Mouse (Mus musculus) embryo, embryonic 9.5 days (tissue): ENCODE data around the gene Gm2564.
"Not testable (repeated sequence)": the region's sequence is repeated elsewhere in the genome, so short reads cannot be mapped to it uniquely, and the experiment has no call there.

Experiments
- DNase-seq: peaks from one replicate; pipeline ENCODE4 v3.0.0-alpha.2; 2017; ENCODE audit errors: extremely low spot score

Gene Gm2564

DNA sequence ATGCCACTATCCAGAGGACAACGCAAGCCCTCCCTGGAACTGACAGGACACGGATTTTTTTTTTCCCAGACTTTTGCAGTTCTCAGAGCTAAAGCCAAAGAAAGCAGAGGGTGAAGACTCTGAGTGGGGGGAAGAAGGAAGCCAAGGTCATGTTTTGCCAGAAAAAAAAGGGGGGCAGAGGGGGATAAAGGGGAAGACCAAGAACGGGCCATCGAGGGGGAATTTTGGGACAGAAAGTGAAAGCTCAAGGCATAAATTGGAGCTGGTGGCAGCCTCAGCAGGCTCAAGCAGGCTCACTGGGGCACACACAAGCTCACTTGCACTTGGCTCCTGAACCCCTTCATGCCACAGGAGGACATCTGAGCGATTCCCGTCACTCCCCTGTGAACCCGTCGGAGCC is at the start of gene Gm2564:
Gene Gm2564 (plus strand): TSS at position 301 of the 400 bp plus-strand sequence.
- not testable (repeated sequence) for DNase-seq

GRCm38 (mm10) chr4:42611895-42612294 is 17.6 kb upstream of the Gm2564 start, which contains the start of gene Gm10591:
Gm10591 (plus strand) TSS chr4:42612195.
- DNase-seq, result not testable (repeated sequence)

- DNase-seq, result not testable (repeated sequence)
Observed at GRCm38 (mm10) chr4:42654951-42655350, 25.4 kb downstream of the Gm2564 start, which contains the start of gene Ccl27b. Ccl27b (plus strand) TSS chr4:42655251.

DNA sequence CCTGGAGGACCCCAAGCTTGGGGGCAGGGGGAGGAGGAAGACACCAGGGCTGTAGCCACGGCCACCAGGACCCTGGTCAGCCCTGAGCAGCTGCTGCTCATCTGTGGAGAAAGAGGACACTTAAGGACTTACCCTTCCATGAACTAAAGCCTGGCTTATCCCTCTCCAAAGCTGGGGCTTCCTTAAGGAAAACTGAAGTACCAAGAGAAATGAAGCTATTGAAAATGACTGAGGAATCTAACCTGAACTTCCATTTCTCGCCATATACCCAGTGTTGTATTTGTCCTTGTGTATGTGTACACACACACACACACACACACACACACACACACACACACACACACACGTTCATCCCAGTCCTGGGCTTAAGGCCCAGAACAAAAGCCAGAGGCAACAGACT is 32.3 kb downstream of the Gm2564 start, which contains the start of gene Il11ra2:
Gene Il11ra2 (minus strand): TSS at position 101 of the 400 bp plus-strand sequence.
- DNase-seq, result not testable (repeated sequence)

DNA sequence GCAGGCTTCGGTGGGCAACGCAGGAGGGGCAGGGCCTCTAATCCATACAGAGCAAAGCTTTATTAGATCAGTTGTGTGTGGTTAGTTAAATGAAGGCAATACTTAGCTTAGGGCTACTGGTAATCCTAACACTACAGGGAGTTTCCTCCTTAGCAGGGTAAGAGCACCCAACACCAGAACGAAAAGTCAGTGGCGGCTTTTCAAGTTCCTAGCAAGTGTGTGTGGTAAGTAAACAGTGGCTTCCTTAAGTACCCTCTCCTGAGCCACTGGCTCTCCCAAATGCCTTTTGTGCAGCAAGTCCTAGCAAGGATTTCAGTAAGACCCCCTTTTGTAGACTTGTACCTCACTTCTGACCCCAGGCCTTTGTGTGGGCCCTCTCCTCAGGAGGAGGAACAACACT is 45.9 kb downstream of the Gm2564 start:
- not testable (repeated sequence) for DNase-seq

- DNase-seq, result not testable (repeated sequence)
Observed at GRCm38 (mm10) chr4:42679365-42679764, 49.8 kb downstream of the Gm2564 start.

DNA sequence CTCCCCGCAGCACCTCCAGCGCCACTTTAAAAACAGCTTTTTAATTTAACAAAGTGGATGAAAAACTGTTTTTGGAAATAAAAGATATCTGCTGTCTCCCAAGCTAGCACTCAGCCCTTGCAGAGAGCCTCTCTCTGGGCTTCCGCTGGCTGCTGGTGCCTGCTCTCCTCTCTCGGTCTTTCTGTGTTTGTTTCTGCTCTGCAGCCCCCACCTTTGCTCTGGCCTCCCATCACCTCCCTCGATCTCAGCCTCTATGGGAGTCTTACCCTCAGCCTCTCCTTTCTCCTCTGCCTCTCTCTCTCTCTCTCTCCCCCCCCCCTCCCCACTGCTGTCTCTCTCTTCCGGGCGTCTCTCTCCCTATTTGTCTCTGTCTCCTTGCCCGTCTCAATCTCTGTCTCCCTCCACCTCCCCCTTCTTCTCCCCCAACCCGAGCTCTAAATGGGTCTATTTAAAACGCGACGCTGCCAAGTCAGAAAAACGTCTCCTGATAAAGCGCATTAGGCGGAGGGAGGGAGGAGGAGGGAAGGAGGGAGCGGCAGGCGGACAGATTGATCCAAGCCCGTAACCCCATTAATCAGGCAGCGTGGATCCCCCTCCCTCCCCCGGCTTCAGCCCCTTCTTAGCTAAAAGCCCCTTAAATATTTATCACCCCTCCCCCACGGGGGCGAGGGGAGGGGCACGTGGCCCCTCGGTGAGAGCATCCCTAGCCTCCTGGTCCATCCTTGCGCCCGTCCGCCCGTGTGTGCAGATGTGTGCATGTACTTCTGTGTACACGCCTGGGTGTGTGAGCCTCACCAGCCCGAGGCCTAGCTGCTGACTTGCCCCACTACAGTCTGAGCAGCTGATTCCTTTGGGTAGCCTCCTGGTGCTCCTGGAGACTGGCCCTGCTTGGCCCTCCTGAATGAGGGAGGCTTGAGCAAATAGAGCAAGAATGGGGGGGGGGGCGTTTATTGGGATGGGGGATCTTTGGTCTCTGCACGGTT is 51.1 kb downstream of the Gm2564 start:
- not testable (repeated sequence) for DNase-seq
